Mouse (Mus musculus): ENCODE measurements around the gene Naalad2.
A peak's percentile ranks its signal among the peaks of the same experiment; 100 is the strongest.
"Not testable (repeated sequence)": the region's sequence is repeated elsewhere in the genome, so short reads cannot be mapped to it uniquely, and the experiment has no call there.

Gene Naalad2

GRCm38 (mm10) chr9:18402895-18403294, at the start of gene Naalad2:
Naalad2 (minus strand) TSS chr9:18402995.
- not testable (repeated sequence) for DNase-seq (ENCODE audit: low spot score in 2 of 2)

- DNase-seq (ENCODE audit: low spot score in 2 of 2), result no peak
These were observed 28.9 kb upstream of the Naalad2 start for GRCm38 (mm10) chr9:18431687-18432086.

- DNase-seq (ENCODE audit: low spot score in 2 of 2), result no peak
These were observed 27.6 kb upstream of the Naalad2 start, which contains the start of gene Mbd3l2 for GRCm38 (mm10) chr9:18430354-18430753. Mbd3l2 (plus strand) TSS chr9:18430654.

GRCm38 (mm10) chr9:18412371-18412770, 9.6 kb upstream of the Naalad2 start:
- DNase-seq (ENCODE audit: low spot score in 2 of 2), result not testable (repeated sequence)

GRCm38 (mm10) chr9:18404118-18404517, 1.3 kb upstream of the Naalad2 start, which contains the start of gene Ubtfl1:
Ubtfl1 (plus strand) TSS chr9:18404418.
- no peak for DNase-seq (ENCODE audit: low spot score in 2 of 2)

GRCm38 (mm10) chr9:18399629-18400028, 3.2 kb downstream of the Naalad2 start:
- DNase-seq (ENCODE audit: low spot score in 2 of 2), result no peak

GRCm38 (mm10) chr9:18385782-18386181, 17.0 kb downstream of the Naalad2 start:
- DNase-seq (ENCODE audit: low spot score in 2 of 2), result no peak

GRCm38 (mm10) chr9:18373026-18373425, 29.8 kb downstream of the Naalad2 start:
- not testable (repeated sequence) for DNase-seq (ENCODE audit: low spot score in 2 of 2)

GRCm38 (mm10) chr9:18319990-18320389, 82.8 kb downstream of the Naalad2 start:
- no peak for DNase-seq (ENCODE audit: low spot score in 2 of 2)

GRCm38 (mm10) chr9:18298301-18298700, 104.5 kb downstream of the Naalad2 start:
- DNase-seq (ENCODE audit: low spot score in 2 of 2), result no peak

- DNase-seq (ENCODE audit: low spot score in 2 of 2), result no peak
These were observed 109.6 kb downstream of the Naalad2 start for GRCm38 (mm10) chr9:18293026-18293781.

GRCm38 (mm10) chr9:18292443-18292922, 110.3 kb downstream of the Naalad2 start:
- DNase-seq (ENCODE audit: low spot score in 2 of 2), result no peak

- peak; percentile 71 to 84 for DNase-seq (ENCODE audit: low spot score in 2 of 2)
These were observed 111.0 kb downstream of the Naalad2 start, which contains the start of gene Chordc1 for GRCm38 (mm10) chr9:18291571-18292429. Chordc1 (plus strand) TSS chr9:18292125.

GRCm38 (mm10) chr9:18278693-18279092, 124.1 kb downstream of the Naalad2 start:
- DNase-seq (ENCODE audit: low spot score in 2 of 2), result not testable (repeated sequence)

GRCm38 (mm10) chr9:18277497-18277896, 125.3 kb downstream of the Naalad2 start:
- DNase-seq (ENCODE audit: low spot score in 2 of 2), result no peak

GRCm38 (mm10) chr9:18276844-18277243, 126.0 kb downstream of the Naalad2 start:
- DNase-seq (ENCODE audit: low spot score in 2 of 2), result no peak

- DNase-seq (ENCODE audit: low spot score in 2 of 2), result no peak
These were observed 126.9 kb downstream of the Naalad2 start for GRCm38 (mm10) chr9:18275901-18276300.
